Mouse (Mus musculus) bone marrow, adult 2 months (tissue): ENCODE measurements around the gene 1110065P20Rik. TPM values are rescaled to one million over a fixed set of nuclear protein-coding genes. Genes with fewer than 3 reads are reported as not detected.

ENCODE experiments used
- H3K27ac ChIP-seq: fragments of 200-500 bp; 2 replicates; pipeline ENCODE4 v1.5.1; 2012; ENCODE audit warnings: low read depth, mild to moderate bottlenecking, control low read depth, inconsistent platforms, low read length; ENCODE audit not compliant: control insufficient read depth, poor library complexity, insufficient read depth
- H3K4me1 ChIP-seq: fragments of 200-500 bp; 2 replicates; pipeline ENCODE4 v1.6.1; 2011; ENCODE audit warnings: low read length; ENCODE audit not compliant: control insufficient read depth, insufficient read depth
- H3K4me3 ChIP-seq: fragments of 200-500 bp; replicated peaks from 2 replicates; pipeline ENCODE3; 2011; ENCODE audit warnings: mild to moderate bottlenecking, low read depth, low read length, control low read depth; ENCODE audit not compliant: control insufficient read depth
- CTCF ChIP-seq: fragments of 200-500 bp; IDR thresholded peaks from 2 replicates; pipeline ENCODE4 v1.5.1; 2011; ENCODE audit warnings: low read length, control low read depth; ENCODE audit not compliant: control insufficient read depth, insufficient read depth
- POLR2A ChIP-seq: fragments of 200-500 bp; IDR thresholded peaks from 2 replicates; pipeline ENCODE4 v1.6.1; 2011; ENCODE audit warnings: low read depth, mild to moderate bottlenecking, control low read depth, low read length, borderline replicate concordance; ENCODE audit not compliant: control insufficient read depth
- whole genome bisulfite sequencing: fragments of 180-500 bp; shearing (Covaris S2); methylation state at CpG from one replicate; pipeline ENCODE4 v1.1.7; 2018; 5-methylcytosine and 5-hydroxymethylcytosine counted together
- polyA plus RNA-seq: library from polyadenylated mRNA; stranded (reverse); fragments of >200 nt; gene quantifications from 2 replicates; pipeline ENCODE4 v1.2.4, GENCODE M21; 2011; ENCODE audit warnings: low replicate concordance; ENCODE audit not compliant: missing spikeins, insufficient read depth, insufficient read length

1110065P20Rik gene
- polyA plus RNA-seq, 1 experiment: 12.3 TPM

GRCm38 (mm10) chr4:124808511-124808910 is 42.5 kb downstream of the 1110065P20Rik start:
- Histone ChIP-seq H3K27ac (no peak overlapping the region), H3K4me1 (peaks cover 7% of the 10 kb centered on the region), H3K4me3 (no peak overlapping the region)
- 46% methylated on average over 5 of the region's 5 CpGs for WGBS
- no peak for TF ChIP-seq POLR2A

- H3K27ac ChIP-seq: no peak overlapping the region
- H3K4me1 ChIP-seq: peaks cover 3% of the 10 kb centered on the region
- peak overlapping the region; percentile 29 for H3K4me3 ChIP-seq
These were observed 47.6 kb downstream of the 1110065P20Rik start for GRCm38 (mm10) chr4:124803406-124803805.

GRCm38 (mm10) chr4:124802309-124803260 is 48.4 kb downstream of the 1110065P20Rik start:
- TF ChIP-seq CTCF: no peak
- peak; percentile 75; the same call in 1 of the 2 replicates for TF ChIP-seq POLR2A
- H3K4me1 ChIP-seq: peaks cover 3% of the 10 kb centered on the region; the same call in 1 of the 2 replicates

More at GRCm38 (mm10) chr4:124803406-124803805, 47.6 kb downstream of the 1110065P20Rik start:
- 35% methylated on average over 6 of the region's 6 CpGs for WGBS
- TF ChIP-seq CTCF (no peak), POLR2A (no peak)

GRCm38 (mm10) chr4:124801552-124802308 is 49.3 kb downstream of the 1110065P20Rik start, which contains the start of gene Mtf1:
Gene Mtf1 (plus strand): TSS chr4:124802104.
- TF ChIP-seq CTCF (peak; percentile 77), POLR2A (no peak)
- peak within 1 kb of the TSS; percentile 97 for H3K27ac ChIP-seq
- peak within 1 kb of the TSS; percentile 86 for H3K4me3 ChIP-seq
- WGBS: 2% methylated on average over 21 of the region's 21 CpGs
- H3K4me1 ChIP-seq: peaks cover 3% of the 10 kb centered on the region; the same call in 1 of the 2 replicates

More at GRCm38 (mm10) chr4:124802309-124803260, 48.4 kb downstream of the 1110065P20Rik start:
- H3K27ac ChIP-seq: peak overlapping the region; percentile 97
- peak overlapping the region; percentile 86 for H3K4me3 ChIP-seq
- under 1% methylated on average over 53 of the region's 53 CpGs for WGBS

Other genes with a start within 250 kb of the 1110065P20Rik start
- not detected in 2 replicates for gene 3100002H09Rik, start 240.4 kb downstream of the 1110065P20Rik start, polyA plus RNA-seq
- 1.1 and 2.9 TPM in 2 replicates for gene Pou3f1, start 194.4 kb downstream of the 1110065P20Rik start, polyA plus RNA-seq
- gene Utp11, start 157.6 kb downstream of the 1110065P20Rik start, polyA plus RNA-seq: 16.0 and 26.9 TPM in 2 replicates
- gene Fhl3, start 150.5 kb downstream of the 1110065P20Rik start, polyA plus RNA-seq: 44.7 and 114 TPM in 2 replicates
- gene Sf3a3, start 136.4 kb downstream of the 1110065P20Rik start, polyA plus RNA-seq: 43.4 and 44.5 TPM in 2 replicates
- gene Inpp5b, start 109.3 kb downstream of the 1110065P20Rik start, polyA plus RNA-seq: 24.3 and 26.1 TPM in 2 replicates
- 12.5 and 13.4 TPM in 2 replicates for gene Mtf1, start 49.1 kb downstream of the 1110065P20Rik start, polyA plus RNA-seq
- gene Yrdc, start 517 bp downstream of the 1110065P20Rik start, polyA plus RNA-seq: 22.8 and 27.6 TPM in 2 replicates
- gene Maneal, start 11.0 kb upstream of the 1110065P20Rik start, polyA plus RNA-seq: not detected in 2 replicates
- gene Epha10, start 29.7 kb upstream of the 1110065P20Rik start, polyA plus RNA-seq: not detected in 2 replicates
- gene 9930104L06Rik, start 85.9 kb upstream of the 1110065P20Rik start, polyA plus RNA-seq: 5.8 and 7.6 TPM in 2 replicates
- 65.8 and 99.2 TPM in 2 replicates for gene Cdca8, start 88.1 kb upstream of the 1110065P20Rik start, polyA plus RNA-seq
- 1.6 TPM in 1 of 2 replicates, not detected in the other for gene Rspo1, start 135.2 kb upstream of the 1110065P20Rik start, polyA plus RNA-seq
- gene Gnl2, start 165.4 kb upstream of the 1110065P20Rik start, polyA plus RNA-seq: 33.3 and 65.5 TPM in 2 replicates
- gene Dnali1, start 214.5 kb upstream of the 1110065P20Rik start, polyA plus RNA-seq: not detected in 2 replicates
- gene Snip1, start 215.5 kb upstream of the 1110065P20Rik start, polyA plus RNA-seq: 9.4 and 15.8 TPM in 2 replicates
- gene Meaf6, start 233.9 kb upstream of the 1110065P20Rik start, polyA plus RNA-seq: 25.1 and 39.9 TPM in 2 replicates